Mouse (Mus musculus) lung, adult 2 months (tissue): ENCODE data around the gene Psmc1.

Source experiments
- CTCF ChIP-seq: fragments of 200-500 bp; IDR thresholded peaks from 2 replicates; pipeline ENCODE4 v1.5.1; 2011; ENCODE audit warnings: mild to moderate bottlenecking, low read length, control low read depth; ENCODE audit not compliant: insufficient read depth
- POLR2A ChIP-seq: fragments of 200-500 bp; IDR thresholded peaks from 2 replicates; pipeline ENCODE4 v1.6.1; 2011; ENCODE audit warnings: low read depth, mild to moderate bottlenecking, control low read depth, low read length, borderline replicate concordance; ENCODE audit errors: extremely low read depth

DNA sequence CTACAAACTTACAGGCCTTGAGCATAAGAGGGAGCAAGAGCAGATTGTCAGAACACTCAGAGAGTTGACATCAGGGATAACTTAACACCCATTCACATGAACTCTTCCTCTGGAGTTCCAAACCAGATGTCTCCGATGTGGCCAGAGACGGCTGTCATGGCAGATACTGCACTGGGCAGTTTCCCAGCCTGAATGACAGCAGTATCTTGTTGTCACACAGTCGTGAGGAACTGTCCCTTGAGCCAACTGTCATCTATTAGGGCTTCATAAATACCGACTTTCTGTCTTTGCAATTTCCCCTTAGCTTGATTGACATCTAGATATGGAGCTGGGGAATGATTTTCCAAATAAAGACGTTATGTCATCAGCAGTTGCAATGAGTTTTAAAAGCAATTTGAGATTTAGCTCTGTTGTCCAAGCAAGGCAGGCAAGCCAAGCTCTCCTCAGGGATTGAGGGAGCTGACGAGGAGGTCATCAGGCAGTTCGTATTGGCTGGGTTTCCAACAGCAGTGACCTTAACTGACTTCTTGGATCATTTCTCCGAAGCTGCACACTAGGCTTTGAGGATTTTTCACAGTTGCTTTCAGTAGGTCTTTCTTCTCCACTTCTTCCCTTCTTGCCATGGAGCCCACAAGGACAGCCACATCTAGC lies 30.2 kb upstream of the Psmc1 start:
- TF ChIP-seq CTCF (no peak), POLR2A (no peak)
